Mouse (Mus musculus) CH12.LX (cell line): ENCODE data around the gene Dnajc11. TPM values are rescaled to one million over a fixed set of nuclear protein-coding genes. Genes with fewer than 3 reads are reported as not detected.

Experiments
- DNase-seq: peaks from one replicate; pipeline ENCODE4 v3.0.0-alpha.2; 2013; ENCODE audit errors: extremely low read depth
- H3K27ac ChIP-seq: 2 replicates; pipeline ENCODE4 v1.5.1; 2012; ENCODE audit warnings: low read depth, mild to moderate bottlenecking, control low read depth, moderate library complexity; ENCODE audit not compliant: insufficient read depth
- H3K27me3 ChIP-seq: replicated peaks from 2 replicates; pipeline ENCODE3; 2012; ENCODE audit warnings: inconsistent platforms
- H3K36me3 ChIP-seq, 2 experiments: replicated peaks in 1 of 2; 2 replicates each; pipeline versions ENCODE3 to v1.6.1; 2012; ENCODE audit warnings: inconsistent platforms in 1 of 2, low read length in 1 of 2, mild to moderate bottlenecking in 1 of 2, mixed read lengths in 1 of 2, moderate library complexity in 1 of 2; ENCODE audit not compliant: control insufficient read depth in 1 of 2, insufficient read depth in 1 of 2
- H3K4me1 ChIP-seq, 2 experiments: 2 replicates each; pipeline ENCODE4 v1.6.1; 2012; ENCODE audit warnings: inconsistent platforms in 1 of 2, moderate library complexity in 1 of 2; ENCODE audit not compliant: insufficient read depth in 2 of 2, control insufficient read depth in 1 of 2
- H3K4me2 ChIP-seq: 2 replicates; pipeline ENCODE4 v1.6.1; 2012; ENCODE audit warnings: low read depth, mild to moderate bottlenecking, control low read depth; ENCODE audit not compliant: poor library complexity, insufficient read depth, severe bottlenecking
- H3K4me3 ChIP-seq, 3 experiments: fragments of 150-350 bp in 1 of 3; sonication (generic) in 1 of 3; replicated peaks in 1 of 3; 2 replicates each; pipeline versions ENCODE3 to v1.5.1; 2011 to 2012; ENCODE audit warnings: low read depth in 2 of 3, low read length in 2 of 3, mild to moderate bottlenecking in 2 of 3, moderate library complexity in 2 of 3, control low read depth in 1 of 3, improper control_type of control experiment in 1 of 3, inconsistent platforms in 1 of 3, mixed read lengths in 1 of 3; ENCODE audit not compliant: poor library complexity in 1 of 3
- H3K79me2 ChIP-seq: replicated peaks from 2 replicates; pipeline ENCODE4 v1.6.1; 2012; ENCODE audit warnings: mild to moderate bottlenecking, moderate library complexity; ENCODE audit not compliant: control insufficient read depth, poor library complexity, insufficient read depth, severe bottlenecking; ENCODE audit errors: extremely low read depth
- H3K9ac ChIP-seq: 2 replicates; pipeline ENCODE4 v1.6.1; 2012; ENCODE audit warnings: low read depth, mild to moderate bottlenecking, control low read depth, moderate library complexity; ENCODE audit not compliant: insufficient read depth
- H3K9me3 ChIP-seq: replicated peaks from 2 replicates; pipeline ENCODE3; 2012; ENCODE audit warnings: low read length, inconsistent platforms, mixed read lengths
- CTCF ChIP-seq, 2 experiments: IDR thresholded peaks in 1 of 2; conservative IDR thresholded peaks in 1 of 2; 2 replicates each; pipeline ENCODE4 v1.5.1; 2011 to 2012; ENCODE audit warnings: low read depth in 2 of 2, low read length in 2 of 2, improper control_type of control experiment in 1 of 2, inconsistent platforms in 1 of 2, mild to moderate bottlenecking in 1 of 2, moderate library complexity in 1 of 2
- E2F4 ChIP-seq: IDR thresholded peaks from 2 replicates; pipeline ENCODE4 v1.6.1; 2011; ENCODE audit warnings: low read depth, low read length, improper control_type of control experiment; ENCODE audit not compliant: insufficient replicate concordance
- EP300 ChIP-seq: IDR thresholded peaks from 2 replicates; pipeline ENCODE4 v1.6.1; 2011; ENCODE audit warnings: low read length, improper control_type of control experiment
- ETS1 ChIP-seq: conservative IDR thresholded peaks from 2 replicates; pipeline ENCODE4 v1.6.1; 2012; ENCODE audit warnings: low read depth, mild to moderate bottlenecking, inconsistent platforms, low read length, improper control_type of control experiment, moderate library complexity
- HCFC1 ChIP-seq: IDR thresholded peaks from 2 replicates; pipeline ENCODE4 v1.6.1; 2012; ENCODE audit warnings: low read depth, mild to moderate bottlenecking, inconsistent platforms, low read length, improper control_type of control experiment
- JUND ChIP-seq: conservative IDR thresholded peaks from 2 replicates; pipeline ENCODE4 v1.6.1; 2011; ENCODE audit warnings: low read depth, low read length, improper control_type of control experiment
- KAT2A ChIP-seq: IDR thresholded peaks from 2 replicates; pipeline ENCODE4 v1.6.1; 2012; ENCODE audit warnings: low read length, improper control_type of control experiment, inconsistent platforms; ENCODE audit not compliant: insufficient replicate concordance
- MAX ChIP-seq: IDR thresholded peaks from 2 replicates; pipeline ENCODE4 v1.6.1; 2011; ENCODE audit warnings: low read length, improper control_type of control experiment
- RAD21 ChIP-seq: IDR thresholded peaks from 2 replicates; pipeline ENCODE4 v1.6.1; 2011; ENCODE audit warnings: low read depth, mild to moderate bottlenecking, low read length, improper control_type of control experiment, moderate library complexity
- RCOR1 ChIP-seq: conservative IDR thresholded peaks from 2 replicates; pipeline ENCODE4 v1.6.1; 2012; ENCODE audit warnings: low read depth, mild to moderate bottlenecking, inconsistent platforms, low read length, improper control_type of control experiment
- SMC3 ChIP-seq: IDR thresholded peaks from 2 replicates; pipeline ENCODE4 v1.6.1; 2011; ENCODE audit warnings: low read depth, low read length, improper control_type of control experiment
- TBP ChIP-seq: conservative IDR thresholded peaks from 2 replicates; pipeline ENCODE4 v1.6.1; 2011; ENCODE audit warnings: low read depth, low read length, improper control_type of control experiment
- TCF12 ChIP-seq: IDR thresholded peaks from 2 replicates; pipeline ENCODE4 v1.6.1; 2014; ENCODE audit warnings: low read depth, mild to moderate bottlenecking, inconsistent platforms, low read length, improper control_type of control experiment
- USF2 ChIP-seq: conservative IDR thresholded peaks from 2 replicates; pipeline ENCODE4 v1.6.1; 2011; ENCODE audit warnings: low read depth, low read length, improper control_type of control experiment
- ZC3H11A ChIP-seq: IDR thresholded peaks from 2 replicates; pipeline ENCODE4 v1.6.1; 2012; ENCODE audit warnings: low read depth, mild to moderate bottlenecking, inconsistent platforms, low read length, improper control_type of control experiment
- ZNF384 ChIP-seq: IDR thresholded peaks from 2 replicates; pipeline ENCODE4 v1.6.1; 2012; ENCODE audit warnings: low read depth, low read length, improper control_type of control experiment, inconsistent platforms
- dilution Hi-C: fragments of 300-500 bp; cut with MboI; formaldehyde crosslinking; loops from 2 replicates; pipeline ENCODE4 v1.14.3; 2020; ENCODE audit warnings: low sequenced_read_pairs; ENCODE audit not compliant: extremely low pct_unique_long_range_greater_than_20kb, extremely low pct_ligation_motif_present
- in situ Hi-C: fragments of 300-500 bp; cut with MboI; formaldehyde crosslinking; loops from 3 replicates; pipeline ENCODE4 v1.14.3; 2019; ENCODE audit warnings: low sequenced_read_pairs, low pct_ligation_motif_present, low pct_unique_long_range_greater_than_20kb, mixed read lengths
- polyA plus RNA-seq: library from polyadenylated mRNA; unstranded; fragments of >175 nt; gene quantifications from 2 replicates; pipeline ENCODE4 v1.2.1, GENCODE M21; 2012; ENCODE audit warnings: low read depth; ENCODE audit not compliant: insufficient read length
- total RNA-seq, 2 experiments: library from RNA; depleted of rRNA; stranded (reverse); fragments of 300-350 nt in 1 of 2; fragments of >200 nt in 1 of 2; gene quantifications; 2 replicates each; pipeline ENCODE4 v1.2.3; 2012 to 2014

Dnajc11 gene
- total and polyA plus RNA-seq, 3 experiments, result 63.5 to 102 (median 75.6) TPM

DNA sequence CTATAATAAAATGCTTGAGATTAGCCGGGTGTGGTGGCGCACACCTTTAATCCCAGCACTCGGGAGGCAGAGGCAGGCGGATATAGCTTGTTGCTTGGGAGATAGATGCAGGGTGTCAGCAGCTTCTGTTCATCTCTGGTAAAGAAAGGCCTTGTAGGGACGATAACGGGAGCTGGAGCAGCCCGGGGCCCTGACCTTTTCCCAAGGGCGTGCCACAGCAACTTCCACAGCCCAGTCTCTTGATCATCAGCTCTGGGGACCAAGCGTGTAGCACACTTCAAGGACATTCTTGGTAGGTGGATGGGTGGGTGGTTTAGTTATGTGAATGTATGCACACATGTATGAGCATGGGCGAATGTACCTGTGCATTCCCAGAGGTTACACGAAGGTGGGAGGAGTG is 12.7 kb downstream of the Dnajc11 start:
- Histone ChIP-seq H3K27me3 (no peaks in the 10 kb centered on the region), H3K36me3 (peaks cover 24 to 72% of the 10 kb centered on the region in 2 experiments), H3K27ac (no peak overlapping the region), H3K9me3 (no peaks in the 10 kb centered on the region), H3K4me1 (no peaks in the 10 kb centered on the region), H3K4me3 (no peak overlapping the region), H3K9ac (no peak overlapping the region), H3K79me2 (peaks cover 22% of the 10 kb centered on the region), H3K4me2 (no peak overlapping the region)
- in situ Hi-C loops, result no loop called here
- DNase-seq, result no peak
- dilution Hi-C loops, result no loop called here
- TF ChIP-seq ETS1, result no peak
- no peak for TF ChIP-seq USF2
- TF ChIP-seq TCF12, result no peak
- no peak for TF ChIP-seq MAX

DNA sequence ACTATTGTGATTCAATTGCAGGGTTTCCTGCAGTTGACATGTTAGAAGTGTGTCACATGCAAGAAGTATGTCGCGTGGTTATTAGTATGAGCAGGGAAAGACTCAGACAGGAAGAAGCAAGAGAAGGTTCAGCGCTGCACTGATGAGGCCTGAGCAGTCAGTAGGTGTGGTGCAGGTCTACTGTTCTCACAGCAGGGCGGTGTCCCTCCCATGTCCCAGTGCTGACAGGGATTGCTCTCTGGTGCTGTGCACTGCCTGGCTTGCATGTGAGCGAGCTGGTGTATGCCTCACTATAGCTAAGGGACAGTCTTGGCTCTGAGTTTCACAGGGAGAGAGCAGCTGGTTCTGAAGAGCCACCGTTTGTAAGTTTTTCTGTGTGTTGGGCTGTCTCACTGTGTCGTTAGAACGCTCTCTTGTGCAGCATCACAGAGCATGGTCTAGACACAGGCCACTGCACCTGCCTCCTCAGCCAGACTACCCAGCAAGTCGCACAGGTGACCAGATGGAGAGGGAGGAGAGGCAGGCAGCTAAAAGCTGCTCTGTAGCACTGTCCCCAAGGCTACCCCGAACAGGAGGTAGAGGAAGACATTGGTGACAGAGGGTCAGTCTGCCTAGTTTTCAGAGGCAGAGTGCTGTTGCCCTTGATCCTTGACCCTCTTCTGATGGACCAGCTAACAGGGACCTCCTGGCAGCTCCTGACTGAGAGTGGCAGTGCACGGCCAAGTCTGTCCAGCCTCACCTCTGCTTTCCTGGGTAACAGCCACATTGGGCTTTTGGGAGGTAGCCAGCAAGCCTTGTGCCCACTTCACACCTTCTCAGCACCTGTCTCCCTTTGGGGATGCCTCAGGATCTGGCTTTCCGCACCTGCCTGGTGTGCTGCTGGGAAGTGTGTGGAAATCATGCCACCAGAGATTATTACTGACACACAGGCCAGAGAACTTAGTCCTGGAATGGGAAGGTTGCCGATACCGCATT is 15.3 kb downstream of the Dnajc11 start:
- dilution Hi-C loops (no loop called here), in situ Hi-C loops (no loop called here)
- peaks cover 0 to 11% of the 10 kb centered on the region in 2 experiments; a peak in 1 of 4 replicates for H3K4me1 ChIP-seq
- TF ChIP-seq CTCF (conservative IDR thresholded peaks at IDR 0.05 in 1 of 2, IDR thresholded peaks at IDR 0.05 in 1 of 2; ENCODE audit: low read depth in 2 of 2, low read length in 2 of 2) (no peak), USF2 (no peak), HCFC1 (no peak), JUND (no peak), RAD21 (no peak), TBP (no peak), E2F4 (no peak), ZNF384 (no peak), RCOR1 (no peak), KAT2A (no peak), SMC3 (no peak), MAX (no peak), EP300 (no peak), TCF12 (no peak), ZC3H11A (no peak)
- no peak overlapping the region for H3K27ac ChIP-seq
- H3K9ac ChIP-seq, result no peak overlapping the region
- peaks cover 22% of the 10 kb centered on the region for H3K79me2 ChIP-seq
- no peaks in the 10 kb centered on the region for H3K27me3 ChIP-seq
- H3K4me2 ChIP-seq, result no peak overlapping the region
- H3K4me3 ChIP-seq, result no peak overlapping the region
- H3K36me3 ChIP-seq, result peaks cover 40 to 86% of the 10 kb centered on the region in 2 experiments
- DNase-seq, result no peak
- H3K9me3 ChIP-seq, result no peaks in the 10 kb centered on the region
